In the genomic region with DNA sequence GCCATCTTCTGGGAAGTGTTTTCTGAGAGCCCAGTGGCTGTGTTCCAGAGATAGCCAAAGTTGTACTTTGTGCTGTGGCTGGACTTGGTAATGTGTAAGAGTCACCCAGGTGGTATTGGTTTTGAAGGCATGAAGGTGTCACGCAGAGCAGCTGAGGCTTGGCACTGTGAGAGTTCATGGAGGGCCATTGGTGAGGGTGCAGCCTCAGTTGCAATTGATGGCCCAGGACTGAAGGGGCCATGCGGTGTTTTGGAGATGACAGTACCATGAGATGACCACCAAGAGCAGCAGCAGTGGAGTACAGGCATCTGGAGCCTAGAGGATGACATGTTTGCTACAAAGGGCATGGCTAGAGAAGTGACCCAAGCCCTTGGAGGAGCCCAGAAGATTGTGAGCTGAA, we compare ENCODE assay signal across 37 mouse cellular contexts. TPM values are rescaled to one million over a fixed set of nuclear protein-coding genes. Genes with fewer than 3 reads are reported as not detected.
"Had no signal": no experiment of that assay in that cellular context is flagged by ENCODE, and none has a peak within 500 bp of the region (broad histone marks: within the 10 kb centered on the region; RNA-seq: fewer than 3 reads in every experiment).

No protein-coding gene starts in this region.

RNA-seq across cellular contexts. Expression of a gene that starts 2.2 kb away (rescaled TPM):
- total RNA-seq: left cerebral cortex, adult 8-10 months; left cerebral cortex, postnatal 10 days; left cerebral cortex, postnatal 14 days; left cerebral cortex, postnatal 25 days; left cerebral cortex, postnatal 36 days; left cerebral cortex, postnatal 4 days; megakaryocyte progenitor cell, adult 5-6 weeks; megakaryocyte, adult 5-6 weeks; megakaryocyte-erythroid progenitor cell, adult 5-6 weeks; midbrain, postnatal 0 days; monocyte, adult 5-6 weeks had no signal
- polyA plus RNA-seq: limb, embryonic 10.5 days; limb, embryonic 11.5 days; limb, embryonic 12.5 days; limb, embryonic 13.5 days; limb, embryonic 14.5 days; limb, embryonic 15.5 days; liver, embryonic 11.5 days; liver, embryonic 12.5 days; liver, embryonic 13.5 days; liver, embryonic 14.5 days; liver, embryonic 15.5 days; liver, embryonic 16.5 days; lung, embryonic 15.5 days; lung, embryonic 16.5 days; lung, postnatal 0 days; macrophage; midbrain, embryonic 10.5 days; midbrain, embryonic 11.5 days; midbrain, embryonic 12.5 days; midbrain, embryonic 13.5 days; midbrain, embryonic 14.5 days; midbrain, embryonic 15.5 days; midbrain, embryonic 16.5 days; midbrain, postnatal 0 days; myocyte; neural tube, embryonic 11.5 days; neural tube, embryonic 12.5 days had no signal
